Mouse (Mus musculus): Measurements from ENCODE around the gene Kif5a. TPM values are rescaled to one million over a fixed set of nuclear protein-coding genes. Genes with fewer than 3 reads are reported as not detected.
A peak's percentile ranks its signal among the peaks of the same experiment; 100 is the strongest.

Gene Kif5a
- total and polyA plus RNA-seq, 3 experiments = 0.14 to 2.1 TPM; not detected in 1

GRCm38 (mm10) chr10:127287936-127288293 is 24.8 kb upstream of the Kif5a start:
- dilution Hi-C loops (cut with MboI; ENCODE audit: extremely low pct_ligation_motif_present, extremely low pct_unique_long_range_greater_than_20kb, low sequenced_read_pairs) = no loop called here
- H3K4me1 ChIP-seq (ENCODE audit: control insufficient read depth in 1 of 2, insufficient read depth in 2 of 2) = peaks cover 16 to 31% of the 10 kb centered on the region in 2 experiments
- peaks cover 50 to 60% of the 10 kb centered on the region in 2 experiments for H3K36me3 ChIP-seq (replicated peaks in 1 of 2; ENCODE audit: control insufficient read depth in 1 of 2, insufficient read depth in 1 of 2, low read length in 1 of 2)
- peak overlapping the region; percentile 75 for H3K4me2 ChIP-seq (ENCODE audit: insufficient read depth, low read depth, poor library complexity, severe bottlenecking)
- peak overlapping the region; percentile 63 for H3K9ac ChIP-seq (ENCODE audit: insufficient read depth, low read depth)
- H3K79me2 ChIP-seq (replicated peaks; ENCODE audit: control insufficient read depth, extremely low read depth, insufficient read depth, poor library complexity, severe bottlenecking) = peaks cover 37% of the 10 kb centered on the region
- no peak for DNase-seq (ENCODE audit: extremely low read depth)
- in situ Hi-C loops (cut with MboI; ENCODE audit: low pct_ligation_motif_present, low pct_unique_long_range_greater_than_20kb, low sequenced_read_pairs) = no loop called here
- H3K4me3 ChIP-seq (replicated peaks in 1 of 3; ENCODE audit: low read depth in 2 of 3, low read length in 2 of 3, poor library complexity in 1 of 3) = peak overlapping the region; percentile 74 to 83 (median 75)
- TF ChIP-seq CTCF (conservative IDR thresholded peaks at IDR 0.05 in 1 of 2, IDR thresholded peaks at IDR 0.05 in 1 of 2; ENCODE audit: low read depth in 2 of 2, low read length in 2 of 2) = no peak
- TF ChIP-seq EP300 (IDR thresholded peaks at IDR 0.05; ENCODE audit: low read length) = no peak
- TF ChIP-seq JUND (conservative IDR thresholded peaks at IDR 0.05; ENCODE audit: low read depth, low read length) = no peak
- no peak for TF ChIP-seq ETS1 (conservative IDR thresholded peaks at IDR 0.05; ENCODE audit: low read depth, low read length)
- TF ChIP-seq SIN3A (IDR thresholded peaks at IDR 0.05; ENCODE audit: low read length) = no peak
- TF ChIP-seq MYC (IDR thresholded peaks at IDR 0.05; ENCODE audit: low read depth, low read length) = no peak
- TF ChIP-seq JUN (IDR thresholded peaks at IDR 0.05; ENCODE audit: insufficient read depth, low read depth, low read length) = no peak
- TF ChIP-seq GABPA (IDR thresholded peaks at IDR 0.05; ENCODE audit: insufficient replicate concordance, low read depth, low read length) = no peak
- peak overlapping the region; percentile 77 for H3K27ac ChIP-seq (ENCODE audit: insufficient read depth, low read depth)
- no peaks in the 10 kb centered on the region for H3K9me3 ChIP-seq (replicated peaks; ENCODE audit: low read length)
- H3K27me3 ChIP-seq (replicated peaks) = no peaks in the 10 kb centered on the region

GRCm38 (mm10) chr10:127287271-127287935 is 24.3 kb upstream of the Kif5a start:
- peak overlapping the region; percentile 75 for H3K4me2 ChIP-seq (ENCODE audit: insufficient read depth, low read depth, poor library complexity, severe bottlenecking)
- in situ Hi-C loops (cut with MboI; ENCODE audit: low pct_ligation_motif_present, low pct_unique_long_range_greater_than_20kb, low sequenced_read_pairs) (no loop called here), dilution Hi-C loops (cut with MboI; ENCODE audit: extremely low pct_ligation_motif_present, extremely low pct_unique_long_range_greater_than_20kb, low sequenced_read_pairs) (no loop called here)
- no peaks in the 10 kb centered on the region for H3K27me3 ChIP-seq (replicated peaks)
- peaks cover 53 to 62% of the 10 kb centered on the region in 2 experiments for H3K36me3 ChIP-seq (replicated peaks in 1 of 2; ENCODE audit: control insufficient read depth in 1 of 2, insufficient read depth in 1 of 2, low read length in 1 of 2)
- peak overlapping the region; percentile 74 to 83 (median 75) for H3K4me3 ChIP-seq (replicated peaks in 1 of 3; ENCODE audit: low read depth in 2 of 3, low read length in 2 of 3, poor library complexity in 1 of 3)
- H3K27ac ChIP-seq (ENCODE audit: insufficient read depth, low read depth) = peak overlapping the region; percentile 77; the same call in 1 of the 2 replicates
- no peak for TF ChIP-seq JUND (conservative IDR thresholded peaks at IDR 0.05; ENCODE audit: low read depth, low read length)
- no peak for TF ChIP-seq EP300 (IDR thresholded peaks at IDR 0.05; ENCODE audit: low read length)
- TF ChIP-seq PAX5 (IDR thresholded peaks at IDR 0.05; ENCODE audit: low read length) = no peak
- no peak for TF ChIP-seq BHLHE40 (IDR thresholded peaks at IDR 0.05; ENCODE audit: low read depth, low read length)
- TF ChIP-seq ZC3H11A (IDR thresholded peaks at IDR 0.05; ENCODE audit: low read depth, low read length) = no peak
- no peak for TF ChIP-seq SIN3A (IDR thresholded peaks at IDR 0.05; ENCODE audit: low read length)
- TF ChIP-seq TCF12 (IDR thresholded peaks at IDR 0.05; ENCODE audit: low read depth, low read length) = no peak
- no peak for TF ChIP-seq MAZ (IDR thresholded peaks at IDR 0.05; ENCODE audit: low read depth, low read length)
- no peak for TF ChIP-seq GABPA (IDR thresholded peaks at IDR 0.05; ENCODE audit: insufficient replicate concordance, low read depth, low read length)
- no peak for TF ChIP-seq POLR2AphosphoS2 (IDR thresholded peaks at IDR 0.05; ENCODE audit: low read depth, low read length)
- H3K79me2 ChIP-seq (replicated peaks; ENCODE audit: control insufficient read depth, extremely low read depth, insufficient read depth, poor library complexity, severe bottlenecking) = peaks cover 32% of the 10 kb centered on the region
- peak overlapping the region; percentile 63 for H3K9ac ChIP-seq (ENCODE audit: insufficient read depth, low read depth)
- peaks cover 16 to 27% of the 10 kb centered on the region in 2 experiments for H3K4me1 ChIP-seq (ENCODE audit: control insufficient read depth in 1 of 2, insufficient read depth in 2 of 2)
- DNase-seq (ENCODE audit: extremely low read depth) = no peak
- no peaks in the 10 kb centered on the region for H3K9me3 ChIP-seq (replicated peaks; ENCODE audit: low read length)
